Mouse (Mus musculus) B cell, adult 2 months (primary cell): ENCODE measurements around the gene Magea4.

ENCODE experiments used
- DNase-seq, 2 experiments: peaks; one replicate each; pipeline ENCODE4 v3.0.0; 2022

Magea4 gene

DNA sequence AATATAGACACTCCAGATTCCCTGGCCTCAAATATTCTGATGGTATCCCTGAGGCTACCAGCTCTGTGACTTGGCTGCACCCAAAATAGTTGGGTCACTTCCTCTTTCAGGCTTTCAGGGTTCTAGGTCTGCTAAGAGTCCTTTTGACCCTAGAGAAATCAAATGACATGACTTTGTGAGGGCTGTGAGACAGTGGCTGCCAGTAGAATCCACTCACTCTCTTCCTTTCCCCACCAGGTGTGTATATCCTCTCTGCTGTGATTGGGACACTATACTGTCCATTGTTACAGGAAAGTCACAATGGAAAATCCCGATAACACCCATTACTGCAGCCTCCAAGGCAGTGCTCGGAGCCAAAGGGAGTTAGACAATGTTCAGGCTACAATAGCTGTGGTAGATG is at the start of gene Magea4:
Gene Magea4, plus strand, starts transcription at position 301 of the 400 bp plus-strand sequence.
- DNase-seq, result no peak

DNA sequence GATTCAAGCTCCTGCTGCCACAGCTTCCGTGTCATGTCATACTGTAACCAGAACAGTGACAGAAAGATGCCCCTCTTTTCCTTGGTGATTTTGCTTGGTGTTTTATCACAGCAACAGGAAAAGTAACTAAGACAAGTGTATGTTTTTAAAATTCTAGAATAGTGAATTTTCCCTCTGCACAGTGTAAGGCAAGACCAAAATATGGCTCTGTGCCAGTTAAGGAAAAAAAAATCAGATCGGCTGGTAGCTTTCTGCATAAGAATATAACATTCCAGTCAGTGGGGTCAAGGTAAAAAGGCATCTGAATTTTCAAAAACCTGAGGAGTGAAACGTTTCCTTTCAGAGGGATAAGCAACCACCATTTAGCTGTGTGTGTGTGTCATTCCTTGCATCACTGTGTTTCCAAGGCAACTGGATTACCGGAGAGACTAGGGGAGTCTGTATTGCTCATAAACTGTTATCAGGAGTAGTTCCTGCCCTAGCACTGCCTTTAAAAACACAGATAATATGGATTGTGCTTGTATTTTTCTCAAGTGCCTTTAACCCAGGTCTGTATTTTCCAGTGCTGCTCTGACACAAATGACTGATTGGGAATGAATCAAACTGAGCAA is 18.8 kb upstream of the Magea4 start:
- DNase-seq, result no peak

DNA sequence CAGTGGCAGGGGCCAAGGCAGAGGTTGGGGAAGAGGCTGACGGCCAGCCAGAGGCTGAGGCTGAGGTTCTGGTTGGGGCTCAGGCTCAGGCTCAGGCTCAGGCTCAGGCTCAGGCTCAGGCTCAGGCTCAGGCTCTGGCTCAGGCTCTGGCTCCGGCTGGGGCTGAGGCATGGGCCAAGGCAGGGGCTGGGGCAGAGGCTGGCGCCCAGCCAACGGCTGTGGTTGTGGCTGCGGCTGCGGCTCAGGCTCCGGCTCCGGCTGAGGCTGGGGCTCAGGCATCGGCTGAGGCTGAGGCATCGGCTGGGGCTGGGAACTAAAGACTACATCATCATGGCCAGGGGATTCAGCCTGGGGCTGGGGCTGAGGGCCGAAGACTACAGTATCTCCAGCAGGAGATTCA is 48.8 kb downstream of the Magea4 start:
- no peak for DNase-seq
